Mouse (Mus musculus) heart, embryonic 15.5 days (tissue): ENCODE results near the gene Cdkl4. TPM values are rescaled to one million over a fixed set of nuclear protein-coding genes. Genes with fewer than 3 reads are reported as not detected.
"Not testable (repeated sequence)": the region's sequence is repeated elsewhere in the genome, so short reads cannot be mapped to it uniquely, and the experiment has no call there.

Source experiments
- ATAC-seq: fragments of 200-750 bp; cut with Nextera tagmentation; replicated peaks from 2 replicates; pipeline ENCODE4 v1.8.0; 2017; ENCODE audit warnings: low read depth, moderate TSS enrichment; ENCODE audit not compliant: insufficient number of reproducible peaks, insufficient read depth, low FRiP score
- H3K27ac ChIP-seq: fragments of 300-500 bp; sonication (generic); 2 replicates; pipeline ENCODE4 v1.5.1; 2015; ENCODE audit warnings: mild to moderate bottlenecking, inconsistent platforms
- H3K27me3 ChIP-seq: fragments of 300-500 bp; sonication (generic); 2 replicates; pipeline ENCODE4 v1.6.1; 2015; ENCODE audit warnings: inconsistent platforms
- H3K36me3 ChIP-seq: fragments of 300-500 bp; sonication (generic); 2 replicates; pipeline ENCODE4 v1.6.1; 2015; ENCODE audit warnings: mild to moderate bottlenecking, inconsistent platforms
- H3K4me1 ChIP-seq: fragments of 300-500 bp; sonication (generic); replicated peaks from 2 replicates; pipeline ENCODE4 v1.6.1; 2015; ENCODE audit warnings: inconsistent platforms
- H3K4me2 ChIP-seq: fragments of 300-500 bp; sonication (generic); 2 replicates; pipeline ENCODE4 v1.6.1; 2015; ENCODE audit warnings: inconsistent platforms, mild to moderate bottlenecking, moderate library complexity
- H3K4me3 ChIP-seq: fragments of 300-500 bp; sonication (generic); 2 replicates; pipeline ENCODE4 v1.5.1; 2015; ENCODE audit warnings: mild to moderate bottlenecking, inconsistent platforms
- H3K9ac ChIP-seq: fragments of 300-500 bp; sonication (generic); 2 replicates; pipeline ENCODE4 v1.6.1; 2015; ENCODE audit warnings: mild to moderate bottlenecking, inconsistent platforms
- H3K9me3 ChIP-seq: fragments of 300-500 bp; sonication (generic); replicated peaks from 2 replicates; pipeline ENCODE4 v1.6.1; 2016; ENCODE audit warnings: inconsistent platforms
- WGBS: fragments of 180-500 bp; shearing (Covaris S2); methylation state at CpG from one replicate; pipeline ENCODE4 v1.1.7; 2015; ENCODE audit warnings: mixed read lengths; 5-methylcytosine and 5-hydroxymethylcytosine counted together
- polyA plus RNA-seq: library from polyadenylated mRNA; unstranded; fragments of >200 nt; fragmentation: Nextera tagmentation; extraction: Ambion mirVana; gene quantifications from 2 replicates; pipeline ENCODE4 v1.2.1, GENCODE M21; 2015

The Cdkl4 gene
- polyA plus RNA-seq, 1 experiment from 2014 or later: 0.06 TPM

DNA sequence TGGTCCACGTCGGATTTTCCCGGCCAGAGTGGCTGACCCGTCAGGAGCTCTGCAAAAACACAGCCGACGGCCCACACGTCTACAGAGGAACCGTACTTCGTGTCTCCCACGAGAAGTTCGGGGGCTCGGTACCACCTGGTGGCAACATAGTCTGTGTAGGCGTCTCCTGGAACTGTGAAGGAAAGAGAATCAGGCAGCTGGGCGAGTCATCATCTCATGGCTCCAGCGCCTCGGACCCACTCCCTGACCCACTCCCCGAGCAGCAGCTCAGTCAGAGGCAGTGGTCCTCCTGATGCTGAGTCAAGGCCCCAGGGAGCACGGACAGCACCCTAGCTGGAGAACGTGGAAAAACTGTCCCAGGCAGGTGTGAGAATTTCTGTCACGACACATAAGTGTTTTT, 34.0 kb downstream of the Cdkl4 start:
- no peak overlapping the region for H3K4me2 ChIP-seq
- no peak overlapping the region for H3K9ac ChIP-seq
- no peaks in the 10 kb centered on the region for H3K27me3 ChIP-seq
- WGBS: 82% methylated on average over 20 of the region's 20 CpGs
- no peak for ATAC-seq
- no peaks in the 10 kb centered on the region for H3K4me1 ChIP-seq
- no peaks in the 10 kb centered on the region for H3K36me3 ChIP-seq
- no peak overlapping the region for H3K4me3 ChIP-seq
- no peak overlapping the region for H3K27ac ChIP-seq
- H3K9me3 ChIP-seq: no peaks in the 10 kb centered on the region

GRCm38 (mm10) chr17:80537136-80537535, 40.5 kb downstream of the Cdkl4 start:
- Histone ChIP-seq H3K9ac (no peak overlapping the region), H3K4me3 (no peak overlapping the region), H3K27ac (no peak overlapping the region), H3K36me3 (no peaks in the 10 kb centered on the region), H3K27me3 (no peaks in the 10 kb centered on the region), H3K4me2 (no peak overlapping the region), H3K9me3 (no peaks in the 10 kb centered on the region), H3K4me1 (no peaks in the 10 kb centered on the region)
- WGBS: 64% methylated on average over 6 of the region's 6 CpGs
- ATAC-seq: no peak

DNA sequence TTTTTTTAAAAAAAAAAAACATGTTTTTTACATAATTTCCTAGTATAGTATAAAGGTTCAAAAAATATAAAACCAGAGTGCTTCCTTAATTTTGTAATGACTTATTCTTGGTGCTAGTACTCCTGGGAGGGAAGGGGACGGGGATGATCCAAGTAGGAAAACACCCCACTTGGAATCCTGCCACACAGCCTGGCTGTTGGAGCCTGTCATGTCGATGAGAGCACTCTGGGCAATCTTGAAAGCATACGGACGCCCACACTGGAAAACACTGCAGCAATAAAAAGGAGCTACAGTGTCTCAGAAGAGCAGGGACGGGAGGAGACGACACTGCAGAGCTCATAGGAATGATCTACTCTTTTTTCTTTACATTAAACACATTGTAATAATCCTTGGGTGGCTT, 42.0 kb downstream of the Cdkl4 start:
- no peak for ATAC-seq
- no peaks in the 10 kb centered on the region for H3K4me1 ChIP-seq
- H3K9ac ChIP-seq: no peak overlapping the region
- no peak overlapping the region for H3K4me2 ChIP-seq
- H3K9me3 ChIP-seq: no peaks in the 10 kb centered on the region
- no peaks in the 10 kb centered on the region for H3K27me3 ChIP-seq
- H3K36me3 ChIP-seq: no peaks in the 10 kb centered on the region
- H3K4me3 ChIP-seq: no peak overlapping the region
- 45% methylated on average over 6 of the region's 6 CpGs for WGBS
- H3K27ac ChIP-seq: no peak overlapping the region

DNA sequence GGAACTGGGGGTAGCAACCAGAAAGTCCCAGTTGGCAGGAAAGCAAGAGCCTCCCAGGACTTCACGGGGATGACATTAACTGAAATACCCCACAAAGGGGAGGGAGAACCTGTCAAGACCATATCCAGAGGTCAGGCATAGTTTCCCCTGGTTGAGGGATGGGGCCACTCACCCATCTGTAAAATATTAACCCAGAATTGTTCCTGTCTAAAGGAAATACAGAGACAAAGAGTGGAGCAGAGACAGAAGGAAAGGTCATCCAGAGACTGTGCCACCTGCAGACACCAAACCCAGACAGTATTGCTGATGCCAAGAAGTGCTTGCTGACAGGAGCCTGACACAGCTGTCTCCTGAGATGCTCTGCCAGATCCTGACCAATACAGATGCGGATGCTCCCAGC, 46.3 kb downstream of the Cdkl4 start:
- 42% methylated on average over 2 of the region's 2 CpGs for WGBS
- H3K27ac ChIP-seq, H3K36me3 ChIP-seq, H3K9me3 ChIP-seq, H3K4me1 ChIP-seq, ATAC-seq, H3K4me3 ChIP-seq, H3K4me2 ChIP-seq, H3K9ac ChIP-seq, H3K27me3 ChIP-seq: not testable (repeated sequence)

DNA sequence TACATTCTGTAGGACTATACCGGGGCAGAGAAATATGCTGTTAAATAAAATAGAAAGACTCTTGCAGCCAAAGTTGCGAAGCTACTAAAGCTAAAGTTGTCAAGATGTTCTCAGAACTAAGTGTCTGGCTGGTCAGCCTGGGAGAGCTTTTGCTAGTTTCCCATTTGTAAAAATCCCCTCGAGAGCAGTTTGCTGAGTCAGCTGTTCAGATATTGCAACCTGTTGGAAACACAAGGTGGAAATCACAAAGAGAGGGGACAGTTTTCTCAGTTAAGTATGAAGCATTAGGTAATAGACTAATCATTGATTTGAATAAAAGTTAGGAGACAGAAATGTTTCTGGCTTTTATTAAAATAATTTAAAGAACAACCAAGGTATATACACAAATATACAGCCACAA, 54.4 kb downstream of the Cdkl4 start:
- Histone ChIP-seq H3K4me3 (no peak overlapping the region), H3K36me3 (no peaks in the 10 kb centered on the region), H3K9me3 (no peaks in the 10 kb centered on the region), H3K4me1 (no peaks in the 10 kb centered on the region), H3K9ac (no peak overlapping the region), H3K27me3 (no peaks in the 10 kb centered on the region), H3K4me2 (no peak overlapping the region), H3K27ac (no peak overlapping the region)
- ATAC-seq: no peak
- 83% methylated on average over 3 of the region's 3 CpGs for WGBS

GRCm38 (mm10) chr17:80522229-80522556, 55.4 kb downstream of the Cdkl4 start:
- WGBS: 71% methylated on average over 7 of the region's 7 CpGs
- no peak for ATAC-seq
- Histone ChIP-seq H3K4me3 (no peak overlapping the region), H3K4me1 (no peaks in the 10 kb centered on the region), H3K27me3 (no peaks in the 10 kb centered on the region), H3K4me2 (no peak overlapping the region), H3K9me3 (no peaks in the 10 kb centered on the region), H3K36me3 (no peaks in the 10 kb centered on the region), H3K27ac (no peak overlapping the region), H3K9ac (no peak overlapping the region)

DNA sequence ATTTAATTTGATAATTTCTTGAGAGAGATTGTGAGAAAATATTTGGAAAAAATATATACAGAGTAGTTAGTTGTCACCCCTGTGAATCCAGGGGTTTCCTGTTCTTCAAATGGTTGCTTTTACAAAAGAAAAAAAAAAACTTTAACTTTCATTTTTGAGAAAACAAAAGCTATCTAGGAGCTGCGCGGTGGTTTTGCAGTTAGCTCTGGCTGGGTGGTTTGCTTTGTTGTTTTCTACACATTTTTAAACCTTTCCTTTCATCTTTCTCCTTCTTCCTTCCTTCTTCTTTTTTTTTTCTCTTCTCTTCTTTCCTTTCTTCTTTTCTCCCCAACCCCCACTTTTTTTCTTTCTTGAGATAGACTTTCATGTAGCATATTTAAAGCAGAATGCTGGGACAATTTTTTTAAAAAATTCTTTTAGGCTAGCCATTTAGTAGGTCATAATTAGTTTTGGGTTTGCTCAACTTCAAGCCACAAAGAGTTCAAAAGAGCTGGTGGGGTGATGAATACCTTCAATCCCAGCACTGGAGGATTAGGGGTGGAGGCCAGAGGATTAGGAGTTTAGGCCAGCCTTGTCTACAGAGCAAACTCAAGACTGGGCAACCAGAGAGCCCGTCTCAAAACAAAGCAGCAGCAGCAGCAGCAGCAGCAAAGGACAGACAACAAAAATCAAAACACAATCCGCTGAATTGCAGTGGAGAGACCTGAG, 55.9 kb downstream of the Cdkl4 start:
- no peak for ATAC-seq
- Histone ChIP-seq H3K27ac (no peak overlapping the region), H3K36me3 (no peaks in the 10 kb centered on the region), H3K9me3 (no peaks in the 10 kb centered on the region), H3K4me1 (no peaks in the 10 kb centered on the region), H3K4me3 (no peak overlapping the region), H3K27me3 (no peaks in the 10 kb centered on the region), H3K9ac (no peak overlapping the region), H3K4me2 (no peak overlapping the region)
- WGBS: 58% methylated on average over 4 of the region's 4 CpGs

- Histone ChIP-seq H3K27me3 (no peaks in the 10 kb centered on the region), H3K9ac (no peak overlapping the region), H3K4me2 (no peak overlapping the region), H3K4me1 (no peaks in the 10 kb centered on the region), H3K4me3 (no peak overlapping the region), H3K36me3 (no peaks in the 10 kb centered on the region), H3K27ac (no peak overlapping the region), H3K9me3 (no peaks in the 10 kb centered on the region)
- WGBS: 81% methylated on average over 8 of the region's 8 CpGs
- ATAC-seq: no peak
Measured at GRCm38 (mm10) chr17:80520537-80520936, 57.1 kb downstream of the Cdkl4 start.

GRCm38 (mm10) chr17:80518811-80519210, 58.8 kb downstream of the Cdkl4 start:
- Histone ChIP-seq H3K36me3 (no peaks in the 10 kb centered on the region), H3K4me2 (no peak overlapping the region)
- no peak for ATAC-seq

GRCm38 (mm10) chr17:80517244-80517643, 60.4 kb downstream of the Cdkl4 start:
- Histone ChIP-seq H3K4me3 (no peak overlapping the region), H3K9me3 (no peaks in the 10 kb centered on the region), H3K27ac (no peak overlapping the region), H3K4me1 (no peaks in the 10 kb centered on the region), H3K4me2 (no peak overlapping the region), H3K27me3 (no peaks in the 10 kb centered on the region), H3K36me3 (no peaks in the 10 kb centered on the region), H3K9ac (no peak overlapping the region)
- WGBS: 67% methylated on average over 9 of the region's 9 CpGs
- no peak for ATAC-seq

More at GRCm38 (mm10) chr17:80518811-80519210, 58.8 kb downstream of the Cdkl4 start:
- Histone ChIP-seq H3K4me3 (no peak overlapping the region), H3K9ac (no peak overlapping the region), H3K27ac (no peak overlapping the region), H3K4me1 (no peaks in the 10 kb centered on the region), H3K9me3 (no peaks in the 10 kb centered on the region), H3K27me3 (no peaks in the 10 kb centered on the region)
- 84% methylated on average over 12 of the region's 12 CpGs for WGBS

GRCm38 (mm10) chr17:80515956-80516355, 61.7 kb downstream of the Cdkl4 start:
- Histone ChIP-seq H3K9me3 (no peaks in the 10 kb centered on the region), H3K27ac (no peak overlapping the region), H3K4me2 (no peak overlapping the region), H3K36me3 (no peaks in the 10 kb centered on the region), H3K9ac (no peak overlapping the region), H3K4me1 (no peaks in the 10 kb centered on the region), H3K4me3 (no peak overlapping the region), H3K27me3 (no peaks in the 10 kb centered on the region)
- WGBS: 81% methylated on average over 9 of the region's 9 CpGs
- ATAC-seq: no peak

GRCm38 (mm10) chr17:80515513-80515912, 62.1 kb downstream of the Cdkl4 start:
- Histone ChIP-seq H3K9ac (no peak overlapping the region), H3K27me3 (no peaks in the 10 kb centered on the region), H3K4me2 (no peak overlapping the region), H3K36me3 (no peaks in the 10 kb centered on the region), H3K9me3 (no peaks in the 10 kb centered on the region), H3K27ac (no peak overlapping the region), H3K4me1 (no peaks in the 10 kb centered on the region), H3K4me3 (no peak overlapping the region)
- no peak for ATAC-seq
- 93% methylated on average over 7 of the region's 7 CpGs for WGBS
